ENCODE assay signal across 24 mouse cellular contexts in the genomic region with DNA sequence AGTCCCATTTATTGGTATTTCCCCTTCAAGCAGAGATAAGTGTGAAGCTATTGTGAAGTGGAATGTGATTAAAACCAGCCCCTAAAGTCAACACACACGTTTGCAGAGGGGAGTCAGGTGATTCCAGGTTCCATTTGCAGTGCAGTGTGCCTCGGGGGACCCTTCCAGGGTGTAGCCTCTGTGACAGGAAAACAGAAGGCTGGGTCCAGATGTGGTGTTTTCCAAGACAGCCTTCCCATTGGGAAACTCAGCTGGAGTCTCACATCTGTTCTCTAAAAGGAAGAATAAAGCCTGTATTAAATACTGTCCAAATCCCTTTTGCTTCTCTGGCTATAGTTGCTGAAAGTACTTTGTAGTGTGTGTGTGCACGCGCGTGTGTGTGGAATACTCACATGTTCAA. TPM values are rescaled to one million over a fixed set of nuclear protein-coding genes. Genes with fewer than 3 reads are reported as not detected.
"Had no signal": no experiment of that assay in that cellular context is flagged by ENCODE, and none has a peak within 500 bp of the region (broad histone marks: within the 10 kb centered on the region; RNA-seq: fewer than 3 reads in every experiment).

No protein-coding gene starts in this region.

- H3K27ac ChIP-seq: lung, embryonic 15.5 days; macrophage; midbrain, embryonic 13.5 days; midbrain, embryonic 15.5 days; neural tube, embryonic 12.5 days; stomach, embryonic 15.5 days; stomach, postnatal 0 days had no signal

- H3K36me3 ChIP-seq: lung, embryonic 15.5 days; midbrain, embryonic 13.5 days; midbrain, embryonic 15.5 days; neural tube, embryonic 12.5 days; stomach, embryonic 15.5 days had no signal

- H3K9ac ChIP-seq: lung, embryonic 15.5 days; midbrain, embryonic 13.5 days; midbrain, embryonic 15.5 days; neural tube, embryonic 12.5 days; stomach, embryonic 15.5 days had no signal

- H3K4me3 ChIP-seq: lung, embryonic 15.5 days; megakaryocyte, embryonic 14.5 days; midbrain, embryonic 13.5 days; midbrain, embryonic 15.5 days; neural tube, embryonic 12.5 days; stomach, embryonic 15.5 days had no signal

- H3K4me1 ChIP-seq: lung, embryonic 15.5 days; midbrain, embryonic 13.5 days; neural tube, embryonic 12.5 days; stomach, embryonic 15.5 days had no signal

- H3K27me3 ChIP-seq: lung, embryonic 15.5 days; midbrain, embryonic 13.5 days; midbrain, embryonic 15.5 days; neural tube, embryonic 12.5 days; stomach, embryonic 15.5 days had no signal

- DNase-seq: lung, adult 2 months; lung, postnatal 14 days; lung, postnatal 36 days; right cerebral cortex, postnatal 14 days; thymus, adult 2 months; thymus, postnatal 25 days; thymus, postnatal 4 days had no signal

RNA-seq across cellular contexts. Expression of a gene that starts 45.5 kb away (rescaled TPM):
- total RNA-seq: megakaryocyte progenitor cell, adult 5-6 weeks; midbrain, postnatal 0 days; monocyte, adult 5-6 weeks; neutrophil, adult 5-6 weeks had no signal
- polyA plus RNA-seq: lung, adult 2 months; lung, embryonic 15.5 days; lung, postnatal 0 days; macrophage; midbrain, embryonic 11.5 days; midbrain, embryonic 13.5 days; midbrain, embryonic 15.5 days; midbrain, postnatal 0 days; neural tube, embryonic 12.5 days; neural tube, embryonic 14.5 days; spleen, adult 2 months; stomach, embryonic 15.5 days; stomach, postnatal 0 days; thymus, adult 2 months; urinary bladder, adult 2 months had no signal
